Mouse (Mus musculus) small intestine, adult 2 months (tissue): ENCODE results near the gene Pip4k2b.

ENCODE experiments used
- CTCF ChIP-seq: fragments of 200-500 bp; IDR thresholded peaks from 2 replicates; pipeline ENCODE4 v1.5.1; 2012; ENCODE audit warnings: low read depth, mild to moderate bottlenecking, control low read depth, inconsistent platforms, low read length, moderate library complexity, mixed read lengths; ENCODE audit not compliant: insufficient replicate concordance, insufficient read length; ENCODE audit errors: extremely low read depth
- POLR2A ChIP-seq: fragments of 200-500 bp; IDR thresholded peaks from 2 replicates; pipeline ENCODE4 v1.6.1; 2012; ENCODE audit warnings: low read depth, mild to moderate bottlenecking, control low read depth, inconsistent platforms, low read length, moderate library complexity

- TF ChIP-seq CTCF (no peak), POLR2A (no peak; the same call in 1 of the 2 replicates)
Measured at GRCm38 (mm10) chr11:97700003-97700745, 44.3 kb downstream of the Pip4k2b start, which contains the start of gene Pcgf2.
